Mouse (Mus musculus): ENCODE measurements around the gene Hectd2.

The Hectd2 gene

DNA sequence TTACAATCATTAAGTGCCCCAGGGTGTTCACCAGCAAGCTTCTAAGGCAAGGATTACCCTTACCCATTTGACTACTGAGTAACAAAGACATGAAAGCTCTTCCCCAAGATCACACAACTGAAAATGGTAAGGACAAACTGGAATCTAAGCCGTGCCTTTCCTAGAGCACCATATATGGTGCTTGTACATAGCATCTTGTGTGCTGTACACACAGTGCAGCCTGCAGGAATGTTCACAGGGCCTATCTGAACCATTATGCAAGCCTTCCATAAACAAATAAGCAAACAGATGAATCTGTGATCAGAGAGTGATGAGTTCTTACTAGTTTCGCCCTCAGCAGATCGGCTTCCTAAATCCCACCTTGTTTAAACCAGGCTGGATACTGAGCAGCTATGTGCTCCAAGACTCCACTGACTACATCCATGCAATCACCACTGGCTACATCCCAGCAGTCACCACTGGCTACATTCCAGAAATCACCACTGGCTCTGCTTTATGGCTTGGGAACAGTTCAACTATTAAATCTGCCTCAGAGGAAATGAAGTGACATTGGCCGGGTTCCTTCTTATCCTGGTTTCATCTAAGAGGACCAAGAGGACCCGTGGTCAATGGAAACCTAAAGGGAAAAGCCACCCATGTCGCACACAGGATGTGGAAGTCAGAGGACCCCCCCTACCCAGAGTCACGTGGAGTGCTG is 91.8 kb downstream of the Hectd2 start:
- no peak for DNase-seq (ENCODE audit: extremely low spot score)

- DNase-seq (ENCODE audit: extremely low spot score), result no peak
Observed at GRCm38 (mm10) chr19:36652686-36653085, 98.2 kb downstream of the Hectd2 start.

DNA sequence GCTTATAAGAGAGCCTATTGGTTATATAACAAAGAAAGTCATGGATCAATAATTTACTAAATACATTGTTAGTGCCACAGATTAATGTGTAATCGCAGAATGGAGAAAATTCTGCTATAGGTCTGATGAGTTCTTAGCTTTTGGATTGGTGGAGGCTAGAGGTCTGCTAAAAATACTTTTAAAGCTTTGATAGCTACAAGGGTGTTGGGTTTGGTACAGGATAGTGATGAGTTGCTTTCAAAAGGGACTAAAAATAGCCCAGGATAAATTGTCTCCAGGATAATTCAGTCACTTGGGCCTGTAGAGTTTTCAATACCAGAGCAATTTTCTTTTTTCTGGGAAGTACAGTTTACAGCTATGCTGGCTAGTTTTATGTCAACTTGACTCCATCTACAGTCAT is 108.3 kb downstream of the Hectd2 start:
- DNase-seq (ENCODE audit: extremely low spot score), result no peak

GRCm38 (mm10) chr19:36663918-36664317 is 109.5 kb downstream of the Hectd2 start:
- DNase-seq (ENCODE audit: extremely low spot score), result no peak

GRCm38 (mm10) chr19:36664417-36664816 is 110.0 kb downstream of the Hectd2 start:
- DNase-seq (ENCODE audit: extremely low spot score), result no peak

- DNase-seq (ENCODE audit: extremely low spot score), result no peak
Observed at GRCm38 (mm10) chr19:36665206-36665605, 110.8 kb downstream of the Hectd2 start.

DNA sequence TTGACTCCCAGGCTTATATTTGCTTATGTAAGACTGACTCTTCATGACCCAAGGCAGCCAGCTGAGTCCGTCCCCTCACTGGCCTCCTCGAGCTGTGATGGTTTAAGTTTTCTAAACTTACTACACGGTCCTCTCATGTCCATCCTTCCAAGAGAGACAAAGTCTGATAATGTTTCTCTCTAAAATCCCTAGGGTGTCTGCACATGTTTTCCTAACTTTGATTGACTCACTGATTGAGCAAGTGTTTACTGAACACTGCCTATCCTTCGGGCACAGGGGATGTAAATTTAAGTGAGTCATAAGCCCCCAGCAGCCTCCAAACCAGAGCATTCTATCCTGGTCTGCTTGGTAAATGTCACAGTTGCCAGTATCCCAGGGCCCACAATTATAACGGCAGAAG is 111.2 kb downstream of the Hectd2 start:
- DNase-seq (ENCODE audit: extremely low spot score), result no peak

DNA sequence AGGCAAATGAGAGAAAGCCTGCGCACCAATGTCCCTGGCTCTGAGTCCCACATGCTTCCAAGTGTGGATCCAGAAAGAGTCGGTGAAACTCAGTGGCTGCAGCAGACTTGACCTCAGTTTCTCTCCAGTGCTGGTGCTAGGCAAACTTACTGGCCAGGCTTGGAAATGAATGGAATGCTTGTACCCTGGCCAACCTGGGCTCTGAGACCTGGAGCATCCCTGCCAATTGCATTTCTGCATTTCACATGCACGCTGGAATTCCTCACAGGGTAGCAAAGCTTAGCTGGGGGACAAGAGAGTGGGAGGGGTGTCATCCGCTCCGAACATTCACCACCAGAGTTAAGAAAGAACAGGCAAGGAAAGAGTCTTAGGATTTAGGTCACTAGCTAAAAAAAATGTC is 112.0 kb downstream of the Hectd2 start:
- DNase-seq (ENCODE audit: extremely low spot score), result no peak

- DNase-seq (ENCODE audit: extremely low spot score), result no peak
Observed at GRCm38 (mm10) chr19:36667368-36667767, 112.9 kb downstream of the Hectd2 start.

- DNase-seq (ENCODE audit: extremely low spot score), result no peak
Observed at GRCm38 (mm10) chr19:36668098-36668497, 113.7 kb downstream of the Hectd2 start.

GRCm38 (mm10) chr19:36668881-36669639 is 114.6 kb downstream of the Hectd2 start:
- DNase-seq (ENCODE audit: extremely low spot score), result no peak

GRCm38 (mm10) chr19:36669720-36670451 is 115.4 kb downstream of the Hectd2 start:
- no peak for DNase-seq (ENCODE audit: extremely low spot score)
